Mouse (Mus musculus): ENCODE measurements around the gene Atf7. TPM values are rescaled to one million over a fixed set of nuclear protein-coding genes. Genes with fewer than 3 reads are reported as not detected.

The Atf7 gene
- total RNA-seq, 1 experiment = 12.4 TPM

DNA sequence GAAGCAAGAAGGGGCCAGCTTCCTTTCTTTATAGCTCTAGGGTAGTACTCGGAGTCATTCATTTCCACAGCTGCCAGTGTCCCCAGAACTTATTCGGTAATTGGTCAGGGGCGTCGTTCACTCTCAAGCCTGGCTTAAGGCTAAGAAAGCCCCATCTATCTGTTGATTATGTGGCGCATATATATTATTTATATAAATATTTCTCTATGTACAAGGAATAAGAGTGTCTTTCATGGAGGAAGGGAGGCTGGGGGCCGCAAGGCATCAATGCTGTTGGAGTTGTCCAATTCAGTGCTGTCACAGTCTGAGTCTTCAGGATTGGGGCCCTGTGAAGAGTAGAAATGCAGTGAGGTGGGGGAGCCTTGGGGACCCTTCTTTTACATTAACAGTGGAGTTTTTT is 125.4 kb downstream of the Atf7 start:
- H3K9me3 ChIP-seq (ENCODE audit: control insufficient read depth, insufficient read depth, low read depth, low read length) = no peaks in the 10 kb centered on the region
- peaks cover 59% of the 10 kb centered on the region for H3K36me3 ChIP-seq (ENCODE audit: control insufficient read depth, insufficient read depth, low read length, poor library complexity, severe bottlenecking)
- H3K4me1 ChIP-seq (ENCODE audit: control insufficient read depth in 2 of 2, insufficient read depth in 2 of 2, low read length in 2 of 2, poor library complexity in 1 of 2) = peaks cover 0 to 8% of the 10 kb centered on the region in 2 experiments; a peak in 2 of 4 replicates
- no peak overlapping the region for H3K9ac ChIP-seq (ENCODE audit: insufficient read depth, low read depth, low read length, poor library complexity, severe bottlenecking)
- in situ Hi-C loops (cut with MboI; ENCODE audit: low sequenced_read_pairs in 2 of 2, unreplicated experiment in 2 of 2) = loop anchor here in 1 of 2 experiments (25.0 kb wide), 1 partner anchor 413 kb away; no protein-coding TSS in a partner anchor
- no peak overlapping the region for H3K4me3 ChIP-seq (ENCODE audit: insufficient read depth in 1 of 2, low read depth in 1 of 2, low read length in 2 of 2, poor library complexity in 1 of 2, severe bottlenecking in 1 of 2)
- H3K27ac ChIP-seq (ENCODE audit: insufficient read depth, low read depth, low read length, poor library complexity, severe bottlenecking) = no peak overlapping the region
- no peak for TF ChIP-seq CHD2 (IDR thresholded peaks at IDR 0.05; ENCODE audit: low read depth, low read length)
- no peak for TF ChIP-seq HCFC1 (IDR thresholded peaks at IDR 0.05; ENCODE audit: borderline replicate concordance, insufficient read depth, low read length)
- no peak for TF ChIP-seq MAFK (IDR thresholded peaks at IDR 0.05; ENCODE audit: insufficient read depth, low read depth, low read length)
- TF ChIP-seq ZNF384 (IDR thresholded peaks at IDR 0.05; ENCODE audit: low read depth, low read length) = no peak
- no peak for TF ChIP-seq ZC3H11A (IDR thresholded peaks at IDR 0.05; ENCODE audit: borderline replicate concordance, low read depth, low read length)
- no peak for DNase-seq (ENCODE audit: low read depth, low spot score)

DNA sequence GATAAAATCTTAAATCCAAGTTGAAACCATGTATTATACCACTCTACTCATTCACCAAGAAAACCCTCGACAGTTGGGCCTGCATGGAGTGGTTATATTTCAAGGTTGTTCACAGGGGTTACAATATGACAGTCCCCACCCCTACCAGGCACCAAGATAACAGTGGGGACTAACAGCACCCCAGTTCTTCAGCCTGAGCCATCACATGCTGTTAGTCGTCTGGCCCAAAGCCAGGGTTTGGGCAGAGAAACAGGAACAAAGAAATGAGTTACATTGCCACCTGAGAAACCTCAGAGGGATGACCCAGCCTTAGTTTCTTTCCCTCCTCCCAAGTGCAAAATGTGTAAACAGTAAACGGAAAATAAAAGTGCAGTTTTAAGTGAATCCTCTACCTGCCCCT is 125.9 kb downstream of the Atf7 start:
- H3K9ac ChIP-seq (ENCODE audit: insufficient read depth, low read depth, low read length, poor library complexity, severe bottlenecking) = no peak overlapping the region
- no peak for DNase-seq (ENCODE audit: low read depth, low spot score)
- no peak overlapping the region for H3K27ac ChIP-seq (ENCODE audit: insufficient read depth, low read depth, low read length, poor library complexity, severe bottlenecking)
- H3K4me1 ChIP-seq (ENCODE audit: control insufficient read depth in 2 of 2, insufficient read depth in 2 of 2, low read length in 2 of 2, poor library complexity in 1 of 2) = peaks cover 0 to 8% of the 10 kb centered on the region in 2 experiments; a peak in 2 of 4 replicates
- H3K9me3 ChIP-seq (ENCODE audit: control insufficient read depth, insufficient read depth, low read depth, low read length) = no peaks in the 10 kb centered on the region
- peaks cover 58% of the 10 kb centered on the region for H3K36me3 ChIP-seq (ENCODE audit: control insufficient read depth, insufficient read depth, low read length, poor library complexity, severe bottlenecking)
- no peak for TF ChIP-seq CHD2 (IDR thresholded peaks at IDR 0.05; ENCODE audit: low read depth, low read length)
- no peak for TF ChIP-seq HCFC1 (IDR thresholded peaks at IDR 0.05; ENCODE audit: borderline replicate concordance, insufficient read depth, low read length)
- TF ChIP-seq ZNF384 (IDR thresholded peaks at IDR 0.05; ENCODE audit: low read depth, low read length) = no peak
- no peak for TF ChIP-seq ZC3H11A (IDR thresholded peaks at IDR 0.05; ENCODE audit: borderline replicate concordance, low read depth, low read length)
- no peak for TF ChIP-seq MAFK (IDR thresholded peaks at IDR 0.05; ENCODE audit: insufficient read depth, low read depth, low read length)
- in situ Hi-C loops (cut with MboI; ENCODE audit: low sequenced_read_pairs in 2 of 2, unreplicated experiment in 2 of 2) = loop anchor here in 1 of 2 experiments (25.0 kb wide), 1 partner anchor 412 kb away; no protein-coding TSS in a partner anchor
- no peak overlapping the region for H3K4me3 ChIP-seq (ENCODE audit: insufficient read depth in 1 of 2, low read depth in 1 of 2, low read length in 2 of 2, poor library complexity in 1 of 2, severe bottlenecking in 1 of 2)

DNA sequence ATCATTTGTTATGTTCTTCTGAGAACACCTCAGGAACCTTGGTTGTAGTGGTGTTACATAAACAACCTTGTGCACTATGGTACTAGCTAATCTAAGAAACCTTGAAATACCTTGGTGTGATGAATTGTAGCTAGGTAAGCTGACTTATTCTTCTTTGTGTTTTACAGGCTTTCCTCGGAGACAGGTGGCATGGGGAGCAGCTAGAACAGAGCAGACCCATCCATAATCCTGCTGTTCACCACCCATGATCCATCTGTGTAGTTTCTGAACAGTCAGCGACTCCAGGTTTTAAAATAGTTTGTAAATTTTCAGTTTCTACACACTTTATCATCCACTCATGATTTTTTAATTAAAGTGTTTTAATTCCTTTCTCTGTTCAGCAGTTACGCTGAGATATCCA is 126.9 kb downstream of the Atf7 start:
- in situ Hi-C loops (cut with MboI; ENCODE audit: low sequenced_read_pairs in 2 of 2, unreplicated experiment in 2 of 2) = loop anchor here in 1 of 2 experiments (25.0 kb wide), 1 partner anchor 411 kb away; no protein-coding TSS in a partner anchor
- Histone ChIP-seq H3K4me1 (ENCODE audit: control insufficient read depth in 2 of 2, insufficient read depth in 2 of 2, low read length in 2 of 2, poor library complexity in 1 of 2) (peaks cover 0 to 8% of the 10 kb centered on the region in 2 experiments; a peak in 2 of 4 replicates), H3K9me3 (ENCODE audit: control insufficient read depth, insufficient read depth, low read depth, low read length) (no peaks in the 10 kb centered on the region), H3K36me3 (ENCODE audit: control insufficient read depth, insufficient read depth, low read length, poor library complexity, severe bottlenecking) (peaks cover 52% of the 10 kb centered on the region), H3K4me3 (ENCODE audit: insufficient read depth in 1 of 2, low read depth in 1 of 2, low read length in 2 of 2, poor library complexity in 1 of 2, severe bottlenecking in 1 of 2) (no peak overlapping the region), H3K27ac (ENCODE audit: insufficient read depth, low read depth, low read length, poor library complexity, severe bottlenecking) (no peak overlapping the region), H3K9ac (ENCODE audit: insufficient read depth, low read depth, low read length, poor library complexity, severe bottlenecking) (no peak overlapping the region)
- no peak for DNase-seq (ENCODE audit: low read depth, low spot score)
- TF ChIP-seq ZC3H11A (IDR thresholded peaks at IDR 0.05; ENCODE audit: borderline replicate concordance, low read depth, low read length) = no peak
- no peak for TF ChIP-seq HCFC1 (IDR thresholded peaks at IDR 0.05; ENCODE audit: borderline replicate concordance, insufficient read depth, low read length)
- no peak for TF ChIP-seq MAFK (IDR thresholded peaks at IDR 0.05; ENCODE audit: insufficient read depth, low read depth, low read length)
- TF ChIP-seq ZNF384 (IDR thresholded peaks at IDR 0.05; ENCODE audit: low read depth, low read length) = no peak
- no peak for TF ChIP-seq CHD2 (IDR thresholded peaks at IDR 0.05; ENCODE audit: low read depth, low read length)

DNA sequence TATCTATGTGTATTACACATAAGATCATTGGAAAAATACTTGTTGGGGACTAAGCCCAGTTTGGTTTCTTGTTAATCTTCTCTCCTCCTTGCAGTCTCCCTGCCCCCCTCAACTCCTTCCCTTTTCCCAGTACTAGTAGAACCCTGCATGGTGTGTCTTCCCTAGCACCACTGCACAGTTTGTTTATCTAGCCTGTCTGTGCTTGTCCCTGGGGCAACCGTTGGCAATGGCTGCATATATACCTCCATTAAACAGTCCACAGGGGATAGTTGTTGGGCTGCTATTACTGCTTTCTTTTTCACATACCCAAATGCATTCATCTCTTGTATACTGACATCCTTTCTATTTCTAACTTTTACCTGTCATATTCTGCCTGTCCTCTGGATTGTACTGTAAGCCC is 137.6 kb downstream of the Atf7 start:
- Histone ChIP-seq H3K9ac (ENCODE audit: insufficient read depth, low read depth, low read length, poor library complexity, severe bottlenecking) (no peak overlapping the region), H3K9me3 (ENCODE audit: control insufficient read depth, insufficient read depth, low read depth, low read length) (no peaks in the 10 kb centered on the region), H3K4me1 (ENCODE audit: control insufficient read depth in 2 of 2, insufficient read depth in 2 of 2, low read length in 2 of 2, poor library complexity in 1 of 2) (peaks cover 0 to 4% of the 10 kb centered on the region in 2 experiments; a peak in 1 of 4 replicates), H3K36me3 (ENCODE audit: control insufficient read depth, insufficient read depth, low read length, poor library complexity, severe bottlenecking) (peaks cover 45% of the 10 kb centered on the region), H3K27ac (ENCODE audit: insufficient read depth, low read depth, low read length, poor library complexity, severe bottlenecking) (no peak overlapping the region), H3K4me3 (ENCODE audit: insufficient read depth in 1 of 2, low read depth in 1 of 2, low read length in 2 of 2, poor library complexity in 1 of 2, severe bottlenecking in 1 of 2) (no peak overlapping the region)
- TF ChIP-seq MAFK (IDR thresholded peaks at IDR 0.05; ENCODE audit: insufficient read depth, low read depth, low read length) (no peak), CHD2 (IDR thresholded peaks at IDR 0.05; ENCODE audit: low read depth, low read length) (no peak), HCFC1 (IDR thresholded peaks at IDR 0.05; ENCODE audit: borderline replicate concordance, insufficient read depth, low read length) (no peak), ZNF384 (IDR thresholded peaks at IDR 0.05; ENCODE audit: low read depth, low read length) (no peak), ZC3H11A (IDR thresholded peaks at IDR 0.05; ENCODE audit: borderline replicate concordance, low read depth, low read length) (no peak)
- in situ Hi-C loops (cut with MboI; ENCODE audit: low sequenced_read_pairs in 2 of 2, unreplicated experiment in 2 of 2) = loop anchor here (10.0 to 25.0 kb wide), 3 partner anchors 183 to 403 kb away; no protein-coding TSS in a partner anchor
- DNase-seq (ENCODE audit: low read depth, low spot score) = no peak

All from ES-E14 (cell line).